Comparison of ENCODE assay signal across 8 mouse cellular contexts in genomic region chr1:156940584-156940983, GRCm38 (mm10). TPM values are rescaled to one million over a fixed set of nuclear protein-coding genes. Genes with fewer than 3 reads are reported as not detected.
DNase-seq lines count a peak whose midpoint lies in the region; ATAC-seq and TF ChIP-seq lines count a peak whose summit lies in the region.

No protein-coding gene starts in this region.

- no peak; the same call in 1 of the 2 replicates for TF ChIP-seq POLR2A in CH12.LX (IDR thresholded peaks at IDR 0.05; ENCODE audit: low read depth, low read length)

- no peak overlapping the region for H3K27ac ChIP-seq in heart, embryonic 11.5 days (ENCODE audit: low read depth, low read length)
- H3K27ac ChIP-seq in CH12.LX (ENCODE audit: insufficient read depth, low read depth) = peak overlapping the region; percentile 96
- H3K27ac ChIP-seq in forebrain, postnatal 0 days (ENCODE audit: low read depth, low read length) = no peak overlapping the region
- H3K27ac ChIP-seq in liver, embryonic 12.5 days = no peak overlapping the region

- 41% methylated on average over 7 of the region's 7 CpGs for WGBS in heart, embryonic 11.5 days (ENCODE audit: insufficient replicate concordance)
- WGBS in forebrain, postnatal 0 days = 40% methylated on average over 7 of the region's 7 CpGs
- WGBS in liver, embryonic 12.5 days (ENCODE audit: insufficient replicate concordance) = 33% methylated on average over 7 of the region's 7 CpGs

- peaks cover 3% of the 10 kb centered on the region for H3K4me1 ChIP-seq in heart, embryonic 11.5 days (ENCODE audit: control insufficient read depth, insufficient read depth, low read length)
- H3K4me1 ChIP-seq in CH12.LX (ENCODE audit: control insufficient read depth in 1 of 2, insufficient read depth in 2 of 2) = peaks cover 0 to 21% of the 10 kb centered on the region in 2 experiments; a peak in 2 of 4 replicates
- H3K4me1 ChIP-seq in forebrain, postnatal 0 days (ENCODE audit: insufficient read depth) = peaks cover 13% of the 10 kb centered on the region; the same call in 1 of the 2 replicates
- peaks cover 46% of the 10 kb centered on the region for H3K4me1 ChIP-seq in liver, embryonic 12.5 days

- ATAC-seq in heart, embryonic 11.5 days (replicated peaks; ENCODE audit: insufficient number of reproducible peaks, low FRiP score, low TSS enrichment) = no peak
- no peak for ATAC-seq in forebrain, postnatal 0 days
- ATAC-seq in liver, embryonic 12.5 days = no peak

- dilution Hi-C loops in CH12.LX (cut with MboI; ENCODE audit: extremely low pct_ligation_motif_present, extremely low pct_unique_long_range_greater_than_20kb, low sequenced_read_pairs) = no loop called here

- H3K36me3 ChIP-seq in heart, embryonic 11.5 days (ENCODE audit: control insufficient read depth, insufficient read depth, low read length) = no peaks in the 10 kb centered on the region
- H3K36me3 ChIP-seq in CH12.LX (replicated peaks in 1 of 2; ENCODE audit: control insufficient read depth in 1 of 2, insufficient read depth in 1 of 2, low read length in 1 of 2) = no peaks in the 10 kb centered on the region
- no peaks in the 10 kb centered on the region for H3K36me3 ChIP-seq in forebrain, postnatal 0 days (ENCODE audit: insufficient read depth)
- H3K36me3 ChIP-seq in liver, embryonic 12.5 days = no peaks in the 10 kb centered on the region

- H3K4me3 ChIP-seq in heart, embryonic 11.5 days (ENCODE audit: low read depth, low read length) = peak overlapping the region; percentile 94
- peak overlapping the region; percentile 68 to 97 (median 94) for H3K4me3 ChIP-seq in CH12.LX (replicated peaks in 1 of 3; ENCODE audit: low read depth in 2 of 3, low read length in 2 of 3, poor library complexity in 1 of 3)
- peak overlapping the region; percentile 96 for H3K4me3 ChIP-seq in forebrain, postnatal 0 days (ENCODE audit: low read depth, low read length)
- H3K4me3 ChIP-seq in liver, embryonic 12.5 days = peak overlapping the region; percentile 86

- peak overlapping the region; percentile 86 for H3K4me2 ChIP-seq in heart, embryonic 11.5 days
- peak overlapping the region; percentile 90 for H3K4me2 ChIP-seq in CH12.LX (ENCODE audit: insufficient read depth, low read depth, poor library complexity, severe bottlenecking)
- peak overlapping the region; percentile 82 for H3K4me2 ChIP-seq in forebrain, postnatal 0 days (ENCODE audit: low read depth)
- H3K4me2 ChIP-seq in liver, embryonic 12.5 days = peak overlapping the region; percentile 96

- in situ Hi-C loops in CH12.LX (cut with MboI; ENCODE audit: low pct_ligation_motif_present, low pct_unique_long_range_greater_than_20kb, low sequenced_read_pairs) = no loop called here

- no peak for TF ChIP-seq CTCF in CH12.LX (conservative IDR thresholded peaks at IDR 0.05 in 1 of 2, IDR thresholded peaks at IDR 0.05 in 1 of 2; ENCODE audit: low read depth in 2 of 2, low read length in 2 of 2)
- TF ChIP-seq CTCF in forebrain, postnatal 0 days (IDR thresholded peaks at IDR 0.05; ENCODE audit: low read depth) = no peak

- TF ChIP-seq EP300 in CH12.LX (IDR thresholded peaks at IDR 0.05; ENCODE audit: low read length) = no peak

- no peak for DNase-seq in heart, adult 9 months (ENCODE audit: low spot score in 2 of 2)
- DNase-seq in CH12.LX (ENCODE audit: extremely low read depth) = no peak
- no peak for DNase-seq in forebrain, postnatal 0 days
- DNase-seq in thymus, postnatal 10 days (ENCODE audit: low spot score in 2 of 2) = no peak
- DNase-seq in ovary, postnatal 10 days (ENCODE audit: low spot score) = no peak
- DNase-seq in adrenal gland, adult 8-10 months = no peak

- H3K79me2 ChIP-seq in CH12.LX (replicated peaks; ENCODE audit: control insufficient read depth, extremely low read depth, insufficient read depth, poor library complexity, severe bottlenecking) = peaks cover 54% of the 10 kb centered on the region

- H3K9me3 ChIP-seq in heart, embryonic 11.5 days (replicated peaks; ENCODE audit: control insufficient read depth, low read length) = no peaks in the 10 kb centered on the region
- H3K9me3 ChIP-seq in CH12.LX (replicated peaks; ENCODE audit: low read length) = no peaks in the 10 kb centered on the region
- no peaks in the 10 kb centered on the region for H3K9me3 ChIP-seq in forebrain, postnatal 0 days (ENCODE audit: low read length)
- H3K9me3 ChIP-seq in liver, embryonic 12.5 days (replicated peaks) = no peaks in the 10 kb centered on the region

- TF ChIP-seq RAD21 in CH12.LX (IDR thresholded peaks at IDR 0.05; ENCODE audit: low read depth, low read length) = no peak

- no peak overlapping the region for H3K9ac ChIP-seq in heart, embryonic 11.5 days (ENCODE audit: low read depth, low read length)
- peak overlapping the region; percentile 98 for H3K9ac ChIP-seq in CH12.LX (ENCODE audit: insufficient read depth, low read depth)
- peak overlapping the region; percentile 89; the same call in 1 of the 2 replicates for H3K9ac ChIP-seq in forebrain, postnatal 0 days
- 0 out of 2 replicates have a peak overlapping the region, but pooled peaks have one; percentile 89 for H3K9ac ChIP-seq in liver, embryonic 12.5 days

- no peaks in the 10 kb centered on the region for H3K27me3 ChIP-seq in heart, embryonic 11.5 days (ENCODE audit: control insufficient read depth, insufficient read depth, low read length)
- no peaks in the 10 kb centered on the region for H3K27me3 ChIP-seq in CH12.LX (replicated peaks)
- H3K27me3 ChIP-seq in forebrain, postnatal 0 days (ENCODE audit: insufficient read depth, low read length) = no peaks in the 10 kb centered on the region
- 0 out of 2 replicates have a peak, but pooled peaks cover 9% of the 10 kb centered on the region for H3K27me3 ChIP-seq in liver, embryonic 12.5 days (replicated peaks)

TF ChIP-seq in CH12.LX, 34 proteins besides CTCF, POLR2A, EP300 and RAD21:
- no peak for TF ChIP-seq GABPA (IDR thresholded peaks at IDR 0.05; ENCODE audit: insufficient replicate concordance, low read depth, low read length)
- TF ChIP-seq RCOR1 (conservative IDR thresholded peaks at IDR 0.05; ENCODE audit: low read depth, low read length) = no peak
- TF ChIP-seq SMC3 (IDR thresholded peaks at IDR 0.05; ENCODE audit: low read depth, low read length) = no peak
- no peak for TF ChIP-seq ZNF384 (IDR thresholded peaks at IDR 0.05; ENCODE audit: low read depth, low read length)
- TF ChIP-seq ZKSCAN1 (IDR thresholded peaks at IDR 0.05; ENCODE audit: borderline replicate concordance, low read depth, low read length) = no peak
- TF ChIP-seq MAX (IDR thresholded peaks at IDR 0.05; ENCODE audit: low read length) = no peak
- TF ChIP-seq CHD2 (IDR thresholded peaks at IDR 0.05; ENCODE audit: low read length) = no peak
- TF ChIP-seq MYC (IDR thresholded peaks at IDR 0.05; ENCODE audit: low read depth, low read length) = no peak
- no peak for TF ChIP-seq CHD1 (IDR thresholded peaks at IDR 0.05; ENCODE audit: low read depth, low read length)
- TF ChIP-seq MEF2A (IDR thresholded peaks at IDR 0.05; ENCODE audit: borderline replicate concordance, low read depth, low read length) = no peak
- no peak for TF ChIP-seq IRF4 (IDR thresholded peaks at IDR 0.05; ENCODE audit: low read depth, low read length)

RNA-seq across cellular contexts. Expression of gene Ralgps2, which starts 1.2 kb away (rescaled TPM):
- polyA plus RNA-seq in heart, embryonic 11.5 days (2014; fragmentation: Nextera tagmentation; extraction: Ambion mirVana) = 42.6 and 44.1 TPM in 2 replicates
- total RNA-seq in CH12.LX (2012; rRNA removed) (149 and 174 TPM in 2 replicates), CH12.LX (2014; rRNA removed) (65.1 and 71.8 TPM in 2 replicates)
- 133 and 137 TPM in 2 replicates for polyA plus RNA-seq in CH12.LX (2012; ENCODE audit: insufficient read length, low read depth)
- 94.9 and 101 TPM in 2 replicates for total RNA-seq in forebrain, postnatal 0 days (2014; rRNA removed)
- 59.7 and 85.9 TPM in 2 replicates for polyA plus RNA-seq in forebrain, postnatal 0 days (2015; fragmentation: Nextera tagmentation; extraction: Ambion mirVana)
- 25.6 and 26.8 TPM in 2 replicates for polyA plus RNA-seq in liver, embryonic 12.5 days (2016; fragmentation: Nextera tagmentation; extraction: Ambion mirVana)
- total RNA-seq in adrenal gland, adult 8-10 months (2022) = 10 to 100 TPM; 23.3 to 31.0 (median 29.4) TPM
